In the genomic region with DNA sequence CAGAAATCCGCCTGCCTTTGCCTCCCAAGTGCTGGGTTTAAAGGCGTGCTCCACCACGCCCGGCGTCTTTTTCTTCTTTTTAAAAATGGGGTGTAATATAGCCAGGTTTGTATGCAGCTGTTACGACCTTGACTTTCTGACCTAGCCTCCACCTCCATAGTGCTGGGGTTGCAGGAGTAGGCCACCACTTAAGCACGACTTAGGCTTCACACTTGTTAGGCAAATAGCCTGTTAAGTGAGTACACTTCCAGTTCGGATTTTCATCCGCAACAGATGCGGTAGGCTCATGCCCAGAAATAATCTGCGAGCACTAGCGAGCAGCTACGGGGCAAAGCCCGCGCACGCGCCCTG, we compare ENCODE assay signal across 8 mouse cellular contexts. TPM values are rescaled to one million over a fixed set of nuclear protein-coding genes. Genes with fewer than 3 reads are reported as not detected.
A peak's percentile ranks its signal among the peaks of the same experiment; 100 is the strongest.
DNase-seq lines count a peak whose midpoint lies in the region; ATAC-seq and TF ChIP-seq lines count a peak whose summit lies in the region.

No protein-coding gene starts in this region.

- no peaks in the 10 kb centered on the region; the same call in 1 of the 2 replicates for H3K36me3 ChIP-seq in heart, adult 2 months (ENCODE audit: control insufficient read depth, insufficient read depth, low read length)
- peaks cover 39% of the 10 kb centered on the region for H3K36me3 ChIP-seq in forebrain, embryonic 12.5 days (replicated peaks)
- peaks cover 57% of the 10 kb centered on the region for H3K36me3 ChIP-seq in liver, embryonic 12.5 days

- intact Hi-C loops in heart, adult 2 months (cut with DNase I), result loop anchor here (2.0 to 5.0 kb wide), 2 partner anchors 65 to 189 kb away; partner anchors contain the start of genes Cdc45 and Ufd1
- intact Hi-C loops in heart, postnatal 25 days (cut with DNase I), result no loop called here

- no peaks in the 10 kb centered on the region for H3K9me3 ChIP-seq in forebrain, embryonic 12.5 days
- no peaks in the 10 kb centered on the region for H3K9me3 ChIP-seq in liver, embryonic 12.5 days (replicated peaks)

- TF ChIP-seq EP300 in heart, adult 2 months (IDR thresholded peaks at IDR 0.05; ENCODE audit: insufficient read depth, low read depth, low read length), result no peak

- H3K4me1 ChIP-seq in heart, adult 2 months (ENCODE audit: control insufficient read depth, insufficient read depth, low read length), result 0 out of 2 replicates have a peak, but pooled peaks cover 2% of the 10 kb centered on the region
- H3K4me1 ChIP-seq in forebrain, embryonic 12.5 days, result peaks cover 25% of the 10 kb centered on the region
- peaks cover 48% of the 10 kb centered on the region for H3K4me1 ChIP-seq in liver, embryonic 12.5 days

- H3K4me2 ChIP-seq in forebrain, embryonic 12.5 days, result peak overlapping the region; percentile 78
- H3K4me2 ChIP-seq in liver, embryonic 12.5 days, result peak overlapping the region; percentile 96

- no peak for DNase-seq in heart, adult 2 months
- DNase-seq in heart, postnatal 25 days (ENCODE audit: low spot score), result no peak
- no peak for DNase-seq in MN1 (ENCODE audit: low spot score)
- DNase-seq in cerebellum, adult 8-10 months, result no peak
- DNase-seq in right cerebral cortex, adult 2 months (ENCODE audit: low spot score in 2 of 2), result no peak

- peak overlapping the region; percentile 92 for H3K27ac ChIP-seq in heart, adult 2 months
- H3K27ac ChIP-seq in forebrain, embryonic 12.5 days, result peak overlapping the region; percentile 97
- H3K27ac ChIP-seq in liver, embryonic 12.5 days, result peak overlapping the region; percentile 98

- H3K27me3 ChIP-seq in heart, adult 2 months (ENCODE audit: control insufficient read depth, insufficient read depth, low read length), result no peaks in the 10 kb centered on the region
- no peaks in the 10 kb centered on the region for H3K27me3 ChIP-seq in forebrain, embryonic 12.5 days
- no peaks in the 10 kb centered on the region for H3K27me3 ChIP-seq in liver, embryonic 12.5 days (replicated peaks)

- TF ChIP-seq CTCF in heart, adult 2 months (IDR thresholded peaks at IDR 0.05), result no peak

- peak overlapping the region; percentile 71 for H3K9ac ChIP-seq in heart, adult 2 months (ENCODE audit: low read depth, low read length)
- peak overlapping the region; percentile 96 for H3K9ac ChIP-seq in forebrain, embryonic 12.5 days
- peak overlapping the region; percentile 92 for H3K9ac ChIP-seq in liver, embryonic 12.5 days

- peak overlapping the region; percentile 96 for H3K4me3 ChIP-seq in heart, adult 2 months
- H3K4me3 ChIP-seq in forebrain, embryonic 12.5 days (replicated peaks), result peak overlapping the region; percentile 89
- peak overlapping the region; percentile 93 for H3K4me3 ChIP-seq in liver, embryonic 12.5 days

- under 1% methylated on average over 17 of the region's 17 CpGs for WGBS in heart, adult 2 months
- WGBS in forebrain, embryonic 12.5 days, result 2% methylated on average over 17 of the region's 17 CpGs
- WGBS in liver, embryonic 12.5 days (ENCODE audit: insufficient replicate concordance), result under 1% methylated on average over 17 of the region's 17 CpGs

- ATAC-seq in CD4-positive, CD25-positive, alpha-beta regulatory T cell, adult 4 months, result peak; percentile 0
- no peak for ATAC-seq in forebrain, embryonic 12.5 days (ENCODE audit: low FRiP score)
- no peak for ATAC-seq in liver, embryonic 12.5 days

- no peaks in the 10 kb centered on the region; the same call in 1 of the 2 replicates for H3K79me2 ChIP-seq in heart, adult 2 months (replicated peaks; ENCODE audit: control insufficient read depth, insufficient read depth, low read length)

- no peak for TF ChIP-seq POLR2A in heart, adult 2 months (IDR thresholded peaks at IDR 0.05; ENCODE audit: insufficient read depth, low read depth, low read length)

RNA-seq across cellular contexts. Expression of gene Mrpl40, which starts 0.6 kb away (rescaled TPM):
- 10 to 100 TPM; 48.3 to 57.2 TPM for total RNA-seq in heart, adult 2 months (2021)
- 13.2 and 19.1 TPM in 2 replicates for polyA plus RNA-seq in heart, adult 2 months (2012; rRNA removed)
- 10 to 100 TPM; 56.9 to 61.6 TPM for total RNA-seq in heart, postnatal 25 days (2021)
- polyA plus RNA-seq in CD4-positive, CD25-positive, alpha-beta regulatory T cell, adult 4 months (2017; shearing (Covaris generic)), result 10 to 100 TPM; 76.9 to 86.3 TPM
- 83.6 and 93.9 TPM in 2 replicates for polyA plus RNA-seq in forebrain, embryonic 12.5 days (2016; fragmentation: Nextera tagmentation; extraction: Ambion mirVana)
- 96.1 and 99.3 TPM in 2 replicates for polyA plus RNA-seq in liver, embryonic 12.5 days (2016; fragmentation: Nextera tagmentation; extraction: Ambion mirVana)

RNA-seq across cellular contexts. Expression of gene Hira, which starts 0.8 kb away (rescaled TPM):
- total RNA-seq in heart, adult 2 months (2021), result 10 to 100 TPM; 19.0 to 20.9 TPM
- polyA plus RNA-seq in heart, adult 2 months (2012; rRNA removed), result 23.1 and 24.4 TPM in 2 replicates
- 10 to 100 TPM; 21.8 to 24.7 TPM for total RNA-seq in heart, postnatal 25 days (2021)
- polyA plus RNA-seq in CD4-positive, CD25-positive, alpha-beta regulatory T cell, adult 4 months (2017; shearing (Covaris generic)), result 10 to 100 TPM in 1 of 2 experiments, 1 to 10 TPM in 1; 8.5 to 11.4 TPM
- 28.1 and 29.1 TPM in 2 replicates for polyA plus RNA-seq in forebrain, embryonic 12.5 days (2016; fragmentation: Nextera tagmentation; extraction: Ambion mirVana)
- 13.6 and 15.2 TPM in 2 replicates for polyA plus RNA-seq in liver, embryonic 12.5 days (2016; fragmentation: Nextera tagmentation; extraction: Ambion mirVana)

RNA-seq across cellular contexts. Expression of gene Gm28539, which starts 39.7 kb away (rescaled TPM):
- 1 to 10 TPM in 1 of 2 experiments, not detected in 1; 1.3 TPM for total RNA-seq in heart, adult 2 months (2021)
- polyA plus RNA-seq in heart, adult 2 months (2012; rRNA removed), result not detected in 2 replicates
- 1 to 10 TPM in 1 of 2 experiments, not detected in 1; 1.5 TPM for total RNA-seq in heart, postnatal 25 days (2021)
- not detected for polyA plus RNA-seq in CD4-positive, CD25-positive, alpha-beta regulatory T cell, adult 4 months (2017; shearing (Covaris generic))
- polyA plus RNA-seq in forebrain, embryonic 12.5 days (2016; fragmentation: Nextera tagmentation; extraction: Ambion mirVana), result not detected in 2 replicates
- polyA plus RNA-seq in liver, embryonic 12.5 days (2016; fragmentation: Nextera tagmentation; extraction: Ambion mirVana), result not detected in 2 replicates

RNA-seq across cellular contexts. Expression of gene 2510002D24Rik, which starts 39.7 kb away (rescaled TPM):
- total RNA-seq in heart, adult 2 months (2021), result 10 to 100 TPM; 23.3 to 25.5 TPM
- polyA plus RNA-seq in heart, adult 2 months (2012; rRNA removed), result 46.9 and 68.1 TPM in 2 replicates
- total RNA-seq in heart, postnatal 25 days (2021), result 10 to 100 TPM; 21.1 to 24.2 TPM
- polyA plus RNA-seq in CD4-positive, CD25-positive, alpha-beta regulatory T cell, adult 4 months (2017; shearing (Covaris generic)), result 10 to 100 TPM; 85.2 to 98.8 TPM
- polyA plus RNA-seq in forebrain, embryonic 12.5 days (2016; fragmentation: Nextera tagmentation; extraction: Ambion mirVana), result 19.5 and 28.7 TPM in 2 replicates
- 32.3 and 32.8 TPM in 2 replicates for polyA plus RNA-seq in liver, embryonic 12.5 days (2016; fragmentation: Nextera tagmentation; extraction: Ambion mirVana)
